In genomic region chr19:56826047-56826631, GRCm38 (mm10) we compare ENCODE assay signal across 9 mouse cellular contexts. TPM values are rescaled to one million over a fixed set of nuclear protein-coding genes. Genes with fewer than 3 reads are reported as not detected.
DNase-seq lines count a peak whose midpoint lies in the region; ATAC-seq lines count a peak whose summit lies in the region.
"Had no signal": no experiment of that assay in that cellular context is flagged by ENCODE, and none has a peak within 500 bp of the region (broad histone marks: within the 10 kb centered on the region; RNA-seq: fewer than 3 reads in every experiment).

Gene Tdrd1 (plus strand): TSS chr19:56826209.

- peak within 1 kb of the TSS; percentile 47 for H3K4me2 ChIP-seq in liver, embryonic 11.5 days
- H3K4me2 ChIP-seq in embryonic facial prominence, embryonic 14.5 days (ENCODE audit: low read depth, low read length): peak within 1 kb of the TSS; percentile 35
- peak within 1 kb of the TSS; percentile 51 for H3K4me2 ChIP-seq in hindbrain, embryonic 15.5 days
- peak within 1 kb of the TSS; percentile 40 for H3K4me2 ChIP-seq in neural tube, embryonic 13.5 days

- no peak for DNase-seq in liver, embryonic 11.5 days (ENCODE audit: low spot score)
- no peak for DNase-seq in liver
- DNase-seq in embryonic facial prominence, embryonic 14.5 days (ENCODE audit: low spot score): peak; percentile 36
- no peak for DNase-seq in gastrocnemius, postnatal 10 days
- DNase-seq in layer of hippocampus, postnatal 25 days (ENCODE audit: extremely low spot score in 1 of 2, low spot score in 1 of 2): no peak
- DNase-seq in embryo, embryonic 10 days (ENCODE audit: low spot score): no peak
- DNase-seq: layer of hippocampus, adult 9-11 months had no signal

- no peak within 1 kb of the TSS for H3K27ac ChIP-seq in liver, embryonic 11.5 days (ENCODE audit: low read depth, low read length)
- H3K27ac ChIP-seq in embryonic facial prominence, embryonic 14.5 days (replicated peaks; ENCODE audit: low read depth, low read length): no peak within 1 kb of the TSS
- H3K27ac ChIP-seq in hindbrain, embryonic 15.5 days (replicated peaks): no peak within 1 kb of the TSS
- H3K27ac ChIP-seq in neural tube, embryonic 13.5 days (replicated peaks): no peak within 1 kb of the TSS

- H3K27me3 ChIP-seq in liver, embryonic 11.5 days (replicated peaks; ENCODE audit: control insufficient read depth, insufficient read depth, low read length): peaks cover 9% of the 10 kb centered on the region
- no peaks in the 10 kb centered on the region for H3K27me3 ChIP-seq in embryonic facial prominence, embryonic 14.5 days (replicated peaks; ENCODE audit: control insufficient read depth, insufficient read depth, low read length)
- H3K27me3 ChIP-seq in hindbrain, embryonic 15.5 days: peaks cover 3% of the 10 kb centered on the region; the same call in 1 of the 2 replicates
- peaks cover 6% of the 10 kb centered on the region for H3K27me3 ChIP-seq in neural tube, embryonic 13.5 days

- peak within 1 kb of the TSS; percentile 15; the same call in 1 of the 2 replicates for H3K4me3 ChIP-seq in liver, embryonic 11.5 days (ENCODE audit: low read depth, low read length)
- H3K4me3 ChIP-seq in embryonic facial prominence, embryonic 14.5 days (ENCODE audit: low read depth, low read length): peak within 1 kb of the TSS; percentile 11
- H3K4me3 ChIP-seq in hindbrain, embryonic 15.5 days: peak within 1 kb of the TSS; percentile 17
- peak within 1 kb of the TSS; percentile 11; the same call in 1 of the 2 replicates for H3K4me3 ChIP-seq in neural tube, embryonic 13.5 days

- H3K9me3 ChIP-seq in liver, embryonic 11.5 days (ENCODE audit: control insufficient read depth, low read length): no peaks in the 10 kb centered on the region
- no peaks in the 10 kb centered on the region for H3K9me3 ChIP-seq in embryonic facial prominence, embryonic 14.5 days (ENCODE audit: control insufficient read depth, low read length)
- H3K9me3 ChIP-seq in hindbrain, embryonic 15.5 days: no peaks in the 10 kb centered on the region
- no peaks in the 10 kb centered on the region for H3K9me3 ChIP-seq in neural tube, embryonic 13.5 days

- H3K9ac ChIP-seq in liver, embryonic 11.5 days (ENCODE audit: low read depth, low read length): no peak within 1 kb of the TSS
- no peak within 1 kb of the TSS for H3K9ac ChIP-seq in embryonic facial prominence, embryonic 14.5 days (ENCODE audit: low read depth, low read length)
- H3K9ac ChIP-seq in hindbrain, embryonic 15.5 days: no peak within 1 kb of the TSS
- no peak within 1 kb of the TSS for H3K9ac ChIP-seq in neural tube, embryonic 13.5 days

- ATAC-seq in liver, embryonic 11.5 days (replicated peaks; ENCODE audit: low FRiP score): no peak
- ATAC-seq in embryonic facial prominence, embryonic 14.5 days (ENCODE audit: low read depth): no peak
- no peak for ATAC-seq in hindbrain, embryonic 15.5 days (ENCODE audit: low FRiP score, low read depth)
- no peak for ATAC-seq in neural tube, embryonic 13.5 days (ENCODE audit: low read depth)

- WGBS in liver, embryonic 11.5 days: 42% methylated on average over 44 of the region's 44 CpGs
- 70% methylated on average over 28 of the region's 44 CpGs for WGBS in embryonic facial prominence, embryonic 14.5 days
- 63% methylated on average over 44 of the region's 44 CpGs for WGBS in hindbrain, embryonic 15.5 days
- WGBS in neural tube, embryonic 13.5 days: 64% methylated on average over 43 of the region's 44 CpGs

- H3K36me3 ChIP-seq in liver, embryonic 11.5 days (ENCODE audit: control insufficient read depth, insufficient read depth, low read length): no peaks in the 10 kb centered on the region
- no peaks in the 10 kb centered on the region for H3K36me3 ChIP-seq in embryonic facial prominence, embryonic 14.5 days (ENCODE audit: control insufficient read depth, insufficient read depth, low read length)
- H3K36me3 ChIP-seq in hindbrain, embryonic 15.5 days: no peaks in the 10 kb centered on the region
- H3K36me3 ChIP-seq in neural tube, embryonic 13.5 days: no peaks in the 10 kb centered on the region

- peaks cover 5% of the 10 kb centered on the region for H3K4me1 ChIP-seq in liver, embryonic 11.5 days (replicated peaks; ENCODE audit: control insufficient read depth, insufficient read depth, low read length)
- 0 out of 2 replicates have a peak, but pooled peaks cover under 1% of the 10 kb centered on the region for H3K4me1 ChIP-seq in embryonic facial prominence, embryonic 14.5 days (ENCODE audit: control insufficient read depth, insufficient read depth, low read length)
- H3K4me1 ChIP-seq in hindbrain, embryonic 15.5 days (replicated peaks): peaks cover 6% of the 10 kb centered on the region
- peaks cover 6% of the 10 kb centered on the region for H3K4me1 ChIP-seq in neural tube, embryonic 13.5 days (replicated peaks)

RNA-seq across cellular contexts. Expression of gene Tdrd1, which starts in this region (rescaled TPM):
- 0.45 and 0.81 TPM in 2 replicates for polyA plus RNA-seq in liver, embryonic 11.5 days (2014; fragmentation: Nextera tagmentation; extraction: Ambion mirVana)
- 1.6 and 3.9 TPM in 2 replicates for polyA plus RNA-seq in embryonic facial prominence, embryonic 14.5 days (2014; fragmentation: Nextera tagmentation; extraction: Ambion mirVana)
- 1.1 and 1.3 TPM in 2 replicates for polyA plus RNA-seq in hindbrain, embryonic 15.5 days (2015; fragmentation: Nextera tagmentation; extraction: Ambion mirVana)
- polyA plus RNA-seq in neural tube, embryonic 13.5 days (2015; fragmentation: Nextera tagmentation; extraction: Ambion mirVana): 0.50 and 0.52 TPM in 2 replicates
- not detected for total RNA-seq in gastrocnemius, postnatal 10 days (2021)
- under 1 TPM; 0.34 to 0.56 TPM for total RNA-seq in layer of hippocampus, postnatal 25 days (2021)
